Mouse (Mus musculus): ENCODE results near the gene Tmeff2.

Gene Tmeff2

DNA sequence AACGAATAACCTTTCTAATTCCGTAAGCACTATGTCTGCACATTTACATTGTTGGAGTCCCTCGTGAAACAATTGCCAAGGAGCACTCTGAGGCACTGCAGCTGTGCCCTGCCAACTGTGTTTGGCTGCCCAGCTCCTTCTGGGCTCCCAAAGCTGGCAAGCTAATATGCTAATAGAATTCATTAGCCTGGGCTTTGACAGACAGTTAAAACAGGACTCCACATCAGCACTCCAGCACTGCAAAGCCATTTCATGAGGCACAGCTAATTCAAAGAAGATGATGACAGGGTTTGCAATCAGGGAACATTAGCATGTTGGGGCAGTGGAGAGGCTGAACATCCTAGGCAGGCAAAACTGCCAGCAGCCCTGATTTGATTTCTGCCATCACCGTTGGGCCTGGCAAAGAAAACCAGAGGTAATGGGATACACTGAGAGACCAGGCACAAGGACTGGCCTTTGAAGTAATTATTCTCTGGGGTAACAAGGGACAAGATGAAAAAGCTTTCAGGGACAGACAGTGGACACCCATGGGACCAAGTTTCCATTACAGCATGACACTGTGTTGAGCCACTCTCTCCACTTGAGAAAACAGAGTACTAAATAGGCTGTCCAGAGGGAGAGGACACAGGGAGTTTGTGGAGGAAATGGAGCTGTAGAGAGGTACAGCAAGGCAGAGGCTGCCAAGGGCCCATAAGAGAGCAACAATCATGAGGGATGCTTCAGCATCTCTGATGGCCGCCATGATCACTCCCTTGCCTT, 316.0 kb downstream of the Tmeff2 start:
- no peak for DNase-seq

- no peak for DNase-seq
Measured at GRCm38 (mm10) chr1:51217227-51217626, 316.8 kb downstream of the Tmeff2 start.

DNA sequence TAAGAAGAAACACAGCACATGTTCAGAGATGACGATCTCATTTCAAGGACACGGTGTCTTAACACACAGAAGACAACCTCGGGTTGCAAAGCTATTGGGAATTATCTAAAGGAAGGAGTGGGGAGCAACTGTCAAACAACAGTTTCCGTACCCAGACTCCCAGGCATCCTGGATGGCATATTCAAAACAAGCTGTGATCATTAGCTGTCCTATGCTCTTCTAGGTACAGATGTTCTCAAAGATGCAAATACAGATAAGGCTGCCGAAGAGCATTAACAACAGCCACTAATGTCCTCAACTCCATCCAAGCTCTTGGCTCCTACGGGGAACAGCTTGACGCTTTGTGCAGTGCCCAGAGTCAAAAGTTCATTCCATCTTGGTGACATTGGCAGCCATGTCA, 324.7 kb downstream of the Tmeff2 start:
- DNase-seq: no peak

All from cerebellum, adult 11-12 months (tissue).